Mouse (Mus musculus) midbrain, postnatal 0 days (tissue): ENCODE data around the gene Rtn4rl1. TPM values are rescaled to one million over a fixed set of nuclear protein-coding genes. Genes with fewer than 3 reads are reported as not detected.

ENCODE experiments used
- ATAC-seq: fragments of 200-750 bp; cut with Nextera tagmentation; 2 replicates; pipeline ENCODE4 v1.8.0; 2017; ENCODE audit warnings: moderate number of reproducible peaks, mild to moderate bottlenecking, moderate TSS enrichment, moderate library complexity; ENCODE audit not compliant: low FRiP score
- DNase-seq: peaks from one replicate; pipeline ENCODE4 v3.0.0-alpha.2; 2015; ENCODE audit warnings: low spot score
- H3K27ac ChIP-seq: fragments of 300-500 bp; sonication (generic); 2 replicates; pipeline ENCODE4 v1.5.1; 2014; ENCODE audit warnings: low read depth, mild to moderate bottlenecking, low read length, mixed read lengths
- H3K27me3 ChIP-seq: fragments of 300-500 bp; sonication (generic); 2 replicates; pipeline ENCODE4 v1.6.1; 2014; ENCODE audit warnings: low read length, control low read depth, mixed read lengths; ENCODE audit not compliant: insufficient read depth
- H3K36me3 ChIP-seq: fragments of 300-500 bp; sonication (generic); 2 replicates; pipeline ENCODE4 v1.6.1; 2014; ENCODE audit warnings: low read length, control low read depth, mixed read lengths; ENCODE audit not compliant: insufficient read depth
- H3K4me1 ChIP-seq: fragments of 300-500 bp; sonication (generic); 2 replicates; pipeline ENCODE4 v1.6.1; 2014; ENCODE audit warnings: mild to moderate bottlenecking, control low read depth, antibody characterized with exemption, low read length, mixed read lengths; ENCODE audit not compliant: insufficient read depth
- H3K4me2 ChIP-seq: fragments of 300-500 bp; sonication (generic); 2 replicates; pipeline ENCODE4 v1.6.1; 2014; ENCODE audit warnings: low read depth, mild to moderate bottlenecking, low read length, mixed read lengths; ENCODE audit not compliant: poor library complexity, severe bottlenecking
- H3K4me3 ChIP-seq: fragments of 300-500 bp; sonication (generic); 2 replicates; pipeline ENCODE4 v1.5.1; 2014; ENCODE audit warnings: low read depth, mild to moderate bottlenecking, low read length, moderate library complexity
- H3K9ac ChIP-seq: fragments of 300-500 bp; sonication (generic); replicated peaks from 2 replicates; pipeline ENCODE4 v1.6.1; 2014; ENCODE audit warnings: mild to moderate bottlenecking, low read length, moderate library complexity, mixed read lengths; ENCODE audit not compliant: poor library complexity, severe bottlenecking
- H3K9me3 ChIP-seq: fragments of 300-500 bp; sonication (generic); 2 replicates; pipeline ENCODE4 v1.6.1; 2016; ENCODE audit warnings: low read length, control low read depth
- CTCF ChIP-seq: IDR thresholded peaks from 2 replicates; pipeline ENCODE4 v1.5.1; 2016; ENCODE audit warnings: antibody characterized with exemption, mild to moderate bottlenecking
- WGBS: fragments of 180-500 bp; shearing (Covaris S2); extraction: QIAGEN DNeasy Blood & Tissue Kit; methylation state at CpG from one replicate; pipeline ENCODE4 v1.1.7; 2014; 5-methylcytosine and 5-hydroxymethylcytosine counted together
- polyA plus RNA-seq: library from polyadenylated mRNA; unstranded; fragments of >200 nt; fragmentation: Nextera tagmentation; extraction: Ambion mirVana; gene quantifications from 2 replicates; pipeline ENCODE4 v1.2.1, GENCODE M21; 2015
- total RNA-seq: library from RNA; depleted of rRNA; stranded (reverse); fragments of >200 nt; gene quantifications from 2 replicates; pipeline ENCODE4 v1.2.3, GENCODE M21; 2014

Gene Rtn4rl1
- total and polyA plus RNA-seq, 2 experiments from 2014 or later: 17.5 to 18.5 TPM

DNA sequence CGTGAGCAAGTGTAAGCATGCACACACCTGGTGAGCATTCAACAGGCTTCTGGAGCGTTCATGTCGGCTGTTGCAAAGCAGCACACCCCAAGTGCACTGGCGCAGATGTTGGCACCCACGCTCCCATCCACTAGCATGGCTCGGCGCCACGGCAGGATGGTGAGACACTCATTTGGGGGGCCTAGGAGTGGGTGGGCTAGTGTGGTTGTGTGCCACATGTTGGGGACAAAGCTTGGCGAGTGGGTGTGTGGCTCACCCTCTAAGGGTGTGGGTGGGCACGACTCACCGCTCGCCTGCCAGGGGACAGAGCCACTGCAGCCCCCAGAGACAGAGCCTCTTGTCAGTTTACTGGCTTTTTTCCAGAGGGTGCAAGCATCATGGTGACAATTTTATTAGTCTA is 7.4 kb downstream of the Rtn4rl1 start:
- H3K4me2 ChIP-seq: no peak overlapping the region
- no peaks in the 10 kb centered on the region for H3K9me3 ChIP-seq
- no peaks in the 10 kb centered on the region for H3K36me3 ChIP-seq
- 85% methylated on average over 12 of the region's 12 CpGs for WGBS
- TF ChIP-seq CTCF: no peak
- H3K27ac ChIP-seq: no peak overlapping the region
- no peak for DNase-seq
- H3K4me1 ChIP-seq: peaks cover 3% of the 10 kb centered on the region; the same call in 1 of the 2 replicates
- no peak overlapping the region for H3K9ac ChIP-seq
- ATAC-seq: no peak
- H3K27me3 ChIP-seq: no peaks in the 10 kb centered on the region
- no peak overlapping the region for H3K4me3 ChIP-seq

DNA sequence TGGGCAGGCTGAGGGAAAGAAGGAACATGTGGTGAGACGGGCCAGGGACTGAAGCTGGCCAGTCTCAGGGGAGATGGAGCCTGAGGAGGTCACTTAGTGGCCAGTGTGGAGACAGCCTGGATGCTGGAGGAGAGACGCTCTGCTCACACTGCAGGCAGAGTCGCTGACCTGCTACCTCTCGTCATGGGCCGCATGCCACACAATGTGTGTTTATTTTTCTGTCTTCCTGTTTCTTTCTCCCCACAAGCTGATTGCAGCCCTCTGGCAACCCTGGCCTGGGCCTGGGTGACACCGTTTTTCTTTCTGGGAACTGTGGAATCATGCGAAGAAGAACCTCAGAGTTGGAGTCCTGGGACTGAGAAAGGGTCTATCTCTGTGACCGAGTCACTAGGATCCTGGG is 8.1 kb downstream of the Rtn4rl1 start:
- H3K27ac ChIP-seq: no peak overlapping the region
- TF ChIP-seq CTCF: no peak
- whole genome bisulfite sequencing: 70% methylated on average over 8 of the region's 8 CpGs
- ATAC-seq (no peak), DNase-seq (no peak)
- no peak overlapping the region for H3K4me3 ChIP-seq
- H3K4me2 ChIP-seq: no peak overlapping the region
- no peaks in the 10 kb centered on the region for H3K36me3 ChIP-seq
- H3K4me1 ChIP-seq: no peaks in the 10 kb centered on the region
- H3K9me3 ChIP-seq: no peaks in the 10 kb centered on the region
- no peaks in the 10 kb centered on the region for H3K27me3 ChIP-seq
- no peak overlapping the region for H3K9ac ChIP-seq

DNA sequence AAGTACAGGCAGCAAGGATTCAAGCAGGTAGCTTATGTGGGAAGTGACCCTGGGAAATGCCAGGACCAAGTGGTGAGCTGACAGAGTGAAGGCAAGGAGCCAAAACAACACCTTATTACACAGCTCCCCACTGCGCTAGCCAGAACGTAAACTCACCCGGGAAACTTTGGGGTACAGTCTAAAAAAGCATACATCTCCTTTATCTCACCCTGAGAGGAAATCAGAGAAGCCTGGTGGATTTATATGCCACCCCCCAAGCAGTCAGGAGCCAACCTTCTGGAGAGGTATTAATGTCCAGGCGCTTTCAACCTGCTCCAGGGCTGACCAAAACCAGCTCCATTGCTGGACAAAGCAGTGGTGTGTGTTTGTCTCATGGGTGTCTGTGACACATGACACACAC is 10.3 kb downstream of the Rtn4rl1 start:
- no peak for TF ChIP-seq CTCF
- DNase-seq (no peak), ATAC-seq (no peak)
- Histone ChIP-seq H3K36me3 (no peaks in the 10 kb centered on the region), H3K9ac (no peak overlapping the region), H3K4me1 (no peaks in the 10 kb centered on the region), H3K4me3 (no peak overlapping the region), H3K27ac (no peak overlapping the region), H3K4me2 (no peak overlapping the region), H3K27me3 (no peaks in the 10 kb centered on the region), H3K9me3 (no peaks in the 10 kb centered on the region)
- 91% methylated on average over 4 of the region's 4 CpGs for WGBS

DNA sequence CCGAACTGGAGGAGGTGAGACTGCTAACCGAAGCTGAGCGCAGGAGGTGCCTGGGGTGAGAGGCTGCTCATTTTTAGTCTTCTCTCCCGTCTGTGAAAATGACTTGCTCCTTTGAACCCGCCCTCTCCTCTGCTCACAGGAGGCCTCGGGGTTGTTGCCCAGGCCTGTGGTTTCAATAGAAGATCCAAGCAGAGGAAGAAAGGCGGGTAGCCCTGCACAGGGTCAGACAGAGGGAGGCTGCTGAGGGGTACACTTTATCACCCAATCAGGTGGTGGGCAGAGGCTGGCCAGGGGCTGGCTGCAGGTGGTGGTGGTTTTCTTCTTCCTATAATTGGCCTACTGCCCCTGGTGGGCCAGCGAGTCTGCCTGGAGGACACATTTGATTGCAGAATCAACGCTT is 10.9 kb downstream of the Rtn4rl1 start:
- no peak; the same call in 1 of the 2 replicates for ATAC-seq
- no peaks in the 10 kb centered on the region for H3K4me1 ChIP-seq
- DNase-seq: no peak
- no peaks in the 10 kb centered on the region for H3K9me3 ChIP-seq
- no peaks in the 10 kb centered on the region for H3K36me3 ChIP-seq
- no peak overlapping the region for H3K9ac ChIP-seq
- WGBS: 36% methylated on average over 9 of the region's 9 CpGs
- no peak overlapping the region for H3K4me2 ChIP-seq
- H3K27ac ChIP-seq: no peak overlapping the region
- TF ChIP-seq CTCF: no peak
- no peaks in the 10 kb centered on the region for H3K27me3 ChIP-seq
- H3K4me3 ChIP-seq: no peak overlapping the region

DNA sequence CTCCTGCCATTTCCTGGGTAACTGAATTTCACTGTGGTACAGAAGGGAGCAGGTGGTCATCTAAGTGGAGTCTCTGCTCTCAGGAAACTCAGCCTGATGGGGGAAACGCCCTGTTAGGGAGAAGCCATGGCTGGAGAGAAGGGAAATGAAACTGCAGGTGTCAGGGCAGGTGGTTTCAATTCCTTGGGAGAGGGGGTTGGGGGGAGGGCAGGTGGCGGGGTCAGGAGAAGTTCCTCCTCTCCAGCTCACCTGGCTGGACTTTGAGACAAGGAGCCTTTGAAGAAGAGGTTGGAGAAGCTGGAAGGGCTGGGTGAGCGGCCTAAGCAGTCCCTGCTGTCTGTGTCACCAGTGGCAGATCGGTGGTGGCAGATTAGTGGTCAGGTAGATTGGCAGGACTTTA is 12.8 kb downstream of the Rtn4rl1 start:
- no peaks in the 10 kb centered on the region for H3K36me3 ChIP-seq
- no peak overlapping the region for H3K27ac ChIP-seq
- DNase-seq (no peak), ATAC-seq (no peak)
- no peak for TF ChIP-seq CTCF
- peaks cover 4% of the 10 kb centered on the region; the same call in 1 of the 2 replicates for H3K4me1 ChIP-seq
- H3K27me3 ChIP-seq: no peaks in the 10 kb centered on the region
- WGBS: 82% methylated on average over 4 of the region's 4 CpGs
- H3K4me2 ChIP-seq: no peak overlapping the region
- H3K9me3 ChIP-seq: no peaks in the 10 kb centered on the region
- H3K9ac ChIP-seq: no peak overlapping the region
- no peak overlapping the region for H3K4me3 ChIP-seq

DNA sequence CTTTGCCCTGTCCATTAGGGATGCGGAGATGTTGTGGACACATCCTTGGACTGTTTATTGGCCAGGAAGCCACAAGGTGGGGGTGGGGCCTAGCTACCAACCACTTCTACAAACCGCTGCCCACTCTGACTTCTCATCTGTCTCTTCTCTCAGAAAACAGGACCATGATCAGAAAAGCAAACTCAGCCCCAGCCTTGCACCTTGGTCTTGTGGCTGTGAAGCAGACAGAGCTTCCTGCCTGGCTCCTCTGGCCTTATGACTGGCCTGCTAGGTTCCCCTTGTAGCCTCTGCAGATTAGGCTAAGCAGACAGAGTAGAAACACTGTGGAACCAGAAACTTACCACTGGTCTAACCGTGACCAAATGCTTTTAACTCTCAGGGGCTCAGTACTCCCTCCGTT is 15.8 kb downstream of the Rtn4rl1 start:
- Histone ChIP-seq H3K9ac (no peak overlapping the region), H3K27ac (no peak overlapping the region), H3K4me1 (peaks cover 21% of the 10 kb centered on the region), H3K9me3 (no peaks in the 10 kb centered on the region), H3K4me3 (no peak overlapping the region), H3K4me2 (no peak overlapping the region), H3K36me3 (no peaks in the 10 kb centered on the region), H3K27me3 (no peaks in the 10 kb centered on the region)
- no peak for ATAC-seq
- no peak for TF ChIP-seq CTCF
- 60% methylated on average over 4 of the region's 4 CpGs for WGBS
- DNase-seq: no peak
